Mouse (Mus musculus): ENCODE measurements at regions not wholly inside any gene's neighbourhood (a gene's known extent, or its start where the extent isn't known, plus 50 kb on each side); places are given as distances from the start of the nearest gene placed in this dataset.

DNA sequence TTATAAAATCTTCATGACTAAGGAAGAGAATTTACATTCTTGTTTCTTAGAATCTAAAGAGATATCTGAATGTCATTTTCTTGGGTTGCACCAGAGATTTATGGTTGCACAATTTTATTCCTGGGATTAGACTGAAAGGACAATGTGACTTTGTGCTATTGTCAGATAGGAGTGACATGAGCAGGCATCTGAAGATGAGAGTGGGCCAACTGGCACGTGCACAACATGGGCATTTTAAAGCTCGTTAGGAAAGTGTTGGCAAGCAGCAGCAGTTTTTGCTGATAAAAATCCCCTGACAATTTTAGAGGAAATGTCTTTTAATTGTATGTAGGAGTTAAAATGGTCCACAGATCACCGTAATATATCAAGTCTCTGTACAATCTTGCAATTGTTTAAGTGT lies 178.9 kb upstream of the Tecrl start:
- Histone ChIP-seq H3K9me3 (ENCODE audit: low read length) (no peaks in the 10 kb centered on the region), H3K9ac (no peak overlapping the region), H3K27me3 (ENCODE audit: insufficient read depth, low read length) (no peaks in the 10 kb centered on the region), H3K4me2 (ENCODE audit: low read depth) (no peak overlapping the region), H3K4me3 (ENCODE audit: low read depth, low read length) (no peak overlapping the region), H3K4me1 (ENCODE audit: insufficient read depth) (no peaks in the 10 kb centered on the region), H3K27ac (ENCODE audit: low read depth, low read length) (no peak overlapping the region), H3K36me3 (ENCODE audit: insufficient read depth) (no peaks in the 10 kb centered on the region)
- TF ChIP-seq CTCF (IDR thresholded peaks at IDR 0.05; ENCODE audit: low read depth): no peak
- DNase-seq: peak; percentile 25
- WGBS: 12% methylated on average over 3 of the region's 3 CpGs
- ATAC-seq: no peak

- ATAC-seq: no peak; the same call in 1 of the 2 replicates
- Histone ChIP-seq H3K4me2 (ENCODE audit: low read depth) (no peak overlapping the region), H3K27ac (ENCODE audit: low read depth, low read length) (no peak overlapping the region), H3K4me1 (ENCODE audit: insufficient read depth) (no peaks in the 10 kb centered on the region), H3K27me3 (ENCODE audit: insufficient read depth, low read length) (no peaks in the 10 kb centered on the region), H3K9ac (no peak overlapping the region), H3K36me3 (ENCODE audit: insufficient read depth) (no peaks in the 10 kb centered on the region), H3K9me3 (ENCODE audit: low read length) (no peaks in the 10 kb centered on the region), H3K4me3 (ENCODE audit: low read depth, low read length) (no peak overlapping the region)
- peak; percentile 78 for TF ChIP-seq CTCF (IDR thresholded peaks at IDR 0.05; ENCODE audit: low read depth)
- 72% methylated on average over 1 of the region's 1 CpGs for WGBS
- peak; percentile 49 for DNase-seq
Observed at GRCm38 (mm10) chr5:83518661-83519060, 163.7 kb upstream of the Tecrl start.

GRCm38 (mm10) chr5:83484135-83484534 lies 129.1 kb upstream of the Tecrl start:
- DNase-seq (peak; percentile 73), ATAC-seq (no peak)
- Histone ChIP-seq H3K27me3 (ENCODE audit: insufficient read depth, low read length) (no peaks in the 10 kb centered on the region), H3K9me3 (ENCODE audit: low read length) (no peaks in the 10 kb centered on the region), H3K36me3 (ENCODE audit: insufficient read depth) (no peaks in the 10 kb centered on the region), H3K4me1 (ENCODE audit: insufficient read depth) (no peaks in the 10 kb centered on the region), H3K27ac (ENCODE audit: low read depth, low read length) (no peak overlapping the region), H3K4me2 (ENCODE audit: low read depth) (no peak overlapping the region), H3K9ac (no peak overlapping the region), H3K4me3 (ENCODE audit: low read depth, low read length) (no peak overlapping the region)
- 5% methylated on average over 1 of the region's 1 CpGs for WGBS
- peak; percentile 72 for TF ChIP-seq CTCF (IDR thresholded peaks at IDR 0.05; ENCODE audit: low read depth)

- 5% methylated on average over 3 of the region's 3 CpGs for WGBS
- H3K4me2 ChIP-seq (ENCODE audit: low read depth): no peak overlapping the region
- H3K9ac ChIP-seq: no peak overlapping the region
- H3K27ac ChIP-seq (ENCODE audit: low read depth, low read length): no peak overlapping the region
- TF ChIP-seq CTCF (IDR thresholded peaks at IDR 0.05; ENCODE audit: low read depth): peak; percentile 90
- H3K36me3 ChIP-seq (ENCODE audit: insufficient read depth): no peaks in the 10 kb centered on the region
- ATAC-seq (peak; percentile 47; the same call in 1 of the 2 replicates), DNase-seq (peak; percentile 78)
- no peaks in the 10 kb centered on the region for H3K27me3 ChIP-seq (ENCODE audit: insufficient read depth, low read length)
- no peaks in the 10 kb centered on the region for H3K9me3 ChIP-seq (ENCODE audit: low read length)
- H3K4me1 ChIP-seq (ENCODE audit: insufficient read depth): no peaks in the 10 kb centered on the region
- H3K4me3 ChIP-seq (ENCODE audit: low read depth, low read length): no peak overlapping the region
Observed at GRCm38 (mm10) chr5:83440259-83440658, 85.3 kb upstream of the Tecrl start.

- Histone ChIP-seq H3K4me2 (ENCODE audit: low read depth) (no peak overlapping the region), H3K36me3 (ENCODE audit: insufficient read depth) (no peaks in the 10 kb centered on the region), H3K9ac (no peak overlapping the region), H3K4me3 (ENCODE audit: low read depth, low read length) (no peak overlapping the region), H3K27me3 (ENCODE audit: insufficient read depth, low read length) (no peaks in the 10 kb centered on the region), H3K4me1 (ENCODE audit: insufficient read depth) (no peaks in the 10 kb centered on the region), H3K9me3 (ENCODE audit: low read length) (no peaks in the 10 kb centered on the region), H3K27ac (ENCODE audit: low read depth, low read length) (no peak overlapping the region)
- DNase-seq (no peak), ATAC-seq (no peak)
- TF ChIP-seq CTCF (IDR thresholded peaks at IDR 0.05; ENCODE audit: low read depth): no peak
- 49% methylated on average over 1 of the region's 1 CpGs for WGBS
Observed at GRCm38 (mm10) chr5:83436510-83436909, 81.5 kb upstream of the Tecrl start.

- Histone ChIP-seq H3K9me3 (ENCODE audit: low read length) (no peaks in the 10 kb centered on the region), H3K27me3 (ENCODE audit: insufficient read depth, low read length) (no peaks in the 10 kb centered on the region), H3K27ac (ENCODE audit: low read depth, low read length) (no peak overlapping the region), H3K9ac (no peak overlapping the region), H3K4me1 (ENCODE audit: insufficient read depth) (no peaks in the 10 kb centered on the region), H3K4me3 (ENCODE audit: low read depth, low read length) (no peak overlapping the region), H3K4me2 (ENCODE audit: low read depth) (no peak overlapping the region), H3K36me3 (ENCODE audit: insufficient read depth) (no peaks in the 10 kb centered on the region)
- TF ChIP-seq CTCF (IDR thresholded peaks at IDR 0.05; ENCODE audit: low read depth): no peak
- ATAC-seq (no peak), DNase-seq (no peak)
- WGBS: 84% methylated on average over 5 of the region's 5 CpGs
Observed at GRCm38 (mm10) chr5:83421708-83422107, 66.7 kb upstream of the Tecrl start.

DNA sequence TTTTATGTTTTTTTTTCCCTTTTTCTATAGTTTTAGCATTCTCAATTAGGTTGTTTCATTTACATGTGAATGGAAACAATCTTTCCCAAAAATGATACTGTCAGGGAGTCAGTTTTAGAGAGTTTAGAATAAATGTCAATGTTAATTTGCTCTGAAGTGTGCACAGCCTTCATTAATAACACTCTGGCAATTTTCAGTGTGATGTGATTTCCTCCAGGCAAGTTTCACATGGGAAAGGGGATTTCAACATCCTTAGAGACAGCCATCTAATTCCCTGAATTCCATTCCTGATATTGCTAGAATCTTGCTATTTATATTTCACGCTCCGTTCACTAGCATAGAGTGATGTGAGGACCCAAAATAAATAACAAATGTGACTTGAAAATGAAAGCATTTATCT lies 55.2 kb upstream of the Tecrl start:
- no peaks in the 10 kb centered on the region for H3K27me3 ChIP-seq (ENCODE audit: insufficient read depth, low read length)
- no peaks in the 10 kb centered on the region for H3K36me3 ChIP-seq (ENCODE audit: insufficient read depth)
- TF ChIP-seq CTCF (IDR thresholded peaks at IDR 0.05; ENCODE audit: low read depth): no peak
- DNase-seq (no peak), ATAC-seq (no peak)
- H3K27ac ChIP-seq (ENCODE audit: low read depth, low read length): no peak overlapping the region
- no peaks in the 10 kb centered on the region for H3K9me3 ChIP-seq (ENCODE audit: low read length)
- no peak overlapping the region for H3K9ac ChIP-seq
- no peak overlapping the region for H3K4me2 ChIP-seq (ENCODE audit: low read depth)
- 69% methylated on average over 2 of the region's 2 CpGs for WGBS
- no peak overlapping the region for H3K4me3 ChIP-seq (ENCODE audit: low read depth, low read length)
- no peaks in the 10 kb centered on the region for H3K4me1 ChIP-seq (ENCODE audit: insufficient read depth)

All from forebrain, postnatal 0 days (tissue).